Mouse (Mus musculus) kidney, adult 18-20 months (tissue): ENCODE data around the gene Eif2b1.

Source experiments
- DNase-seq: peaks from one replicate; pipeline ENCODE4 v3.0.0; 2021

Gene Eif2b1

DNA sequence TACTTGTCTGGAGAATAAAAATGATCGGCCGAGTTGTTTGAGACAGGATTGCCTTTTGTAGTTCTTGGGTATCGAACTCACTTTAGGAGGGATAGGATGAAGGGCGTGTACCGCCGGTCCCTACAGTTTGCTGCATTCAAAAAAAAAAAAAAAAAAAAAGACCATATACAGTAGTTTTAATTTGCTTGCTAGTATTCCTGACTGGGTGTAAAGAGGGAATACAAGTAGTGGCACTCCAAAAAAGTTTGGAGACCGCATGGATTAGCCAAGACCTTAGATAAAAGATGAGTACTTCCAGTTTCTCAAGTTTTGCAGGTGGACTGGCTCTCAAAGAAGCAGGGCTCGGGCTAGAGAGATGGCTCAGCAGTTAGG, 37.3 kb downstream of the Eif2b1 start:
- no peak for DNase-seq

DNA sequence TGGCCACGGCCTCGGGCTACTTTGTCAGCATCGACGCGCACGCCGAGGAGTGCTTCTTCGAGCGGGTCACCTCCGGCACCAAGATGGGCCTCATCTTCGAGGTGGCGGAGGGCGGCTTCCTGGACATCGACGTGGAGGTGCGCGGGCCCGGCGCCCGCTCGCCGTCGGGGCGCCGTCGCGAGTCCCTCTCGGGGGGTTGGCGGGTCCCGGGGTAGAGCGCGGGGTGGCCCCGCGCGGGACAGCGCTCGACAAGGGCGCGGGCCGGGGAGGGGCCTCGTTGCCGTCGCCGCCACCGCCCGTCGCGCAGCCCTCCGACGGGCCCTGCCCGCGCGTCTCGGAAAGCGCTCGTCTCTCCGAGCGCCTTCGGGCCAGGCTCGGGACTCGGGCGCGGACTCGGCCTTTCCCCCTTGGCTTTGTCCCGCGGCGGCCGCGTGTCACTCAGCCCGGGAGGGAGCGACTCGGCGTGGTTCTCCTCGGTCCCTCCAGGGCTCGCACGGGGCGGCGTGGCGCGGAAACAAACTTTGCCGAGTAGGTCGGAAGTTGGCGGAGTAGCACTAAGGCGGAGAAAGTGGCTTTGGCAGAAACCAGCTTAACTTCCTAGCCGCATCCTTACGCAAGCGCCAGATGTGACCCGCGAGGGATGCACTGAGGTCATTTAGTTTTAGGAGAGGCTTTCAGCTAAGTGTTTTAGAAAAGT, 37.9 kb downstream of the Eif2b1 start:
- peak; percentile 85 for DNase-seq

DNA sequence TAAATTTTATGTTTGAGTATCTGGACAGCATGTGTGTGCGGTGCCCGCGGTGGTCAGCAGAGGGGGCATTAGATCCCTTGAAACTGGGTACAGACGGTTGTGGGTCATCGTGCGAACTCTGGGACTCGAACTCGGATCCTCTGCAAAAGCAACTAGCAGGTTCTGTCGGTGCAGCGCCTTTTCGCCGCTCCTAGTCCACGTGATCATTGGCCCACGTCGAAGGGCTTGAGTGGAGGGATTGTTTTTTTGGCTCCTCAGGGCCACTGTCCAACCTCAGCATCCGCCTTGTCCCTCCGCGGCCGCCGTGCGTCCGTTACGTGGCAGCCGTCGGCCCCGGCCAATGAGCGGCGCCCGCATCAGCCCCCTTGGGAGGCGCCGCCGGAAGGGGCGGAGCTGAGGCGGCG, 38.5 kb downstream of the Eif2b1 start, which contains the start of gene Tmed2:
Gene Tmed2, plus strand, starts transcription at position 313 of the 404 bp plus-strand sequence.
- peak; percentile 97 for DNase-seq

GRCm38 (mm10) chr5:124539905-124540304, 39.0 kb downstream of the Eif2b1 start:
- no peak for DNase-seq

DNA sequence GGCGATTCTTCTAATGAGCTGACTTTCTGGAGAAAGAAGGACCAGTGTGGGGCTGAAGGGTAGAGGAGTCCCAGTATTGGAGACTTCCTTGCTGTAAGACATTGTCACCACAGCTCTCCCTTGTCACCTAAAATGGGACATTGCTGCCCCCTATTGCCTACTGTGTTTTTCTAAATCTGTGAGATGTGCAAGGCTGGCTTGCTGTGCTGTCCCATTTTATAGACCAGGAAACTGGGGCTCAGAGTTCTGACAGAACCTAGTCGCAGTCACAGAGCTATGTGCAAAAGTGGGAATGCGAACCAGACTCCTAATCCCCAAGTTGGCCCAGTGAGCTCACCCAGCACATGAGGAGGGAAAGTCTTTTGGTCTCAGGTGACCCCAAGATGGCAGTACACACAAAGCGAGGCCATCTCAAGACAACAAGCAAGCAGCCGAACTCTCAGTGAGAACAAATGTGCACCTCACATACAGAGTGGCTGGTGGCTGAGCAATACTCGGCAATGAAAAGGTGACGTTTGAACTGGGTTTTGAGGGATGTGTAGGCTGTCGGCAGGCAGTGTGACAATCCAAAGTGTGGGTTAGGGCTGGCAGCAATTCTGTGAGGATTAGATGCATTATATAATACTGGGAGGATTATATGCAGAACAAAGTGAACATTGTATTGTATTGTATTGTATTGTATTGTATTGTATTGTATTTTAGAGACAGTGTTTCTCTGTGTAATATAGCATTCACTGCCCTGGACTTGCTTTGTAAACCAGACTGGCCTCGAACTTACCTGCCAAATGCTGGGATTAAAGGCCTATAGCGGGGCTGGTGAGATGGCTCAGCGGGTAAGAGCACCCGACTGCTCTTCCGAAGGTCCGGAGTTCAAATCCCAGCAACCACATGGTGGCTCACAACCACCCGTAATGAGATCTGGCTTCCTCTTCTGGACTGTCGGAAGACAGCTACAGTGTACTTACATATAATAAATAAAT, 39.8 kb downstream of the Eif2b1 start:
- peak; percentile 64 for DNase-seq

DNA sequence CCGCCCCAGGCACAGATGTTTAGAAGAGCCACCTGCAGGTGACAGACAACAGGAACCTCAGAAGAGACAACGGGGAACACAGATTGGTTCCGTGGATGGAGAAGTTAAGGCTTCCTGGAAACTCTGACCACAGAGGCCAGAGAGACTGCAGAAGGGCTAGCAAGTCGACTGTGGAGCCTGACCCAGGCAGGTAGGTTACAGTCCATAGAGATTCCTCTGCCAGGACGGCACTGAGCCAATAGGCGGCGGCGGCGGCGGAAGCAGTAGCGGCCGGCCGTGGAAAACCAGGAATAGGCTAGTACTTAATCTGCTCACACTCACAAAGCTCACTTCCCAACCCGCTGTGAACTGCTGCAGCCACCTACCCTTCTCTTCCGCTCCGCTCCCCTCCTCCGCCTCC, 42.2 kb downstream of the Eif2b1 start:
- DNase-seq: peak; percentile 79

- DNase-seq: no peak
Observed at GRCm38 (mm10) chr5:124535016-124535415, 43.9 kb downstream of the Eif2b1 start.

DNA sequence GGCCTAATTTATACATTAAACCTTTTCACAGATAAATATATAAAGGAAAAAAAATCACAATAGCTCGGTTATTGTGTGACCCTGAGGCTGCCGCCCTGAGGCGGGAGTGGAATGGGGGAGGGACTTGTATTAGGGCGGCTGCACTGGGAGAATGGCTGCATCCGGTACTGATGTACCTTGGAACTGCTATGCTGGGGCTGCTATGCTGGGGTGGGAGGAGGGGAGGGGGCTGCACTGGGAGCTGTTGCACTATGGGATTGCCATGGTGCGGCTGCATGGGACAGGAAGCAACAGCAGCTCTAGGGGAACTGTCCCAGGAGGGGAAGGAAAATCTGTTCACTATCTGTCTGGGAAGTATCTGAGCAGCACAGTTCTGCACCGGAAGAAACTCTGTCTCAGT, 46.5 kb downstream of the Eif2b1 start:
- no peak for DNase-seq

GRCm38 (mm10) chr5:124531583-124531930, 47.4 kb downstream of the Eif2b1 start:
- DNase-seq: peak; percentile 35

GRCm38 (mm10) chr5:124530655-124531582, 48.0 kb downstream of the Eif2b1 start, which contains the start of gene Rilpl1:
Gene Rilpl1 (minus strand): TSS chr5:124531391.
- DNase-seq: peak; percentile 82

GRCm38 (mm10) chr5:124529697-124530096, 49.2 kb downstream of the Eif2b1 start:
- peak; percentile 43 for DNase-seq

DNA sequence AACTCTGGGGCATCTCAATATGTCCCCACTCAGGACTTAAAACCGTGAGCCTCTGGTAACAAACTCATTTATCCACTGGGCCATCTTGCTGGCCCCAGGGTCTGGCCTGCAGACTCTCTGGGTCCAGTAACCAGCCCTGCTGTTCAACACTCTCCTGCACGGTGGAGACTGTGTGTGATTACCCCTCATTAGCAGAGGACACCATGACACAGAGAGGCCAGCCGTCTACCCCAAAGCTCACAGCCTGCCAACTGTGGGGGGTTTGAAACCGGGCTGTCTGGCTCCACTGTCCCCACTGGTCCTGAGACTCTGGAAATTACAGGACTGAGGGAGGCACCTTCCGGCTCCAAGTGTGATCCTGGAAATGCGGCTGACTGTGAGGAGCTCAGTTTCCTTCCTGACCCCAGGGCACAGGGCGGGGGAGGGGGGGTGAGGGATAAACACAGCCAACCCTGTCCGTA, 49.7 kb downstream of the Eif2b1 start:
- no peak for DNase-seq

DNA sequence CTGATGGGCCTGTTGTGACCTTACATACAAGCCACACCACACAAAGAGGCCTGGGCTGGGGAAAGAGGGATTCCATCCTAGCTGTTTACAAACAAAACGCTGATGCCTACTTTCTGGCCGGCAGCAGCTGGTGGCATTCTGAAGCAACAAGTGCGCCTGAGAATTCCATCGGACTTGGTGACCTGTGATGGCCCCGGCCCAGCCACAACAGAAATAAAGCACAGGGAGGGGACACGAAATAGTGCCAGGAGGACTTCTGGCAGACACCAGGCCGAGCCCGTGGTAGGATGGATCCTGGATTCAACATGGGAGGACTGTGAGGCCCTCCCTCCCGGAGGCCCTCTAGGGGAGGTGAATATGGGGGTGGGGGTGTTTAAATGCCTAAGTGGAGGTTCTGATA, 50.1 kb downstream of the Eif2b1 start:
- no peak for DNase-seq

DNA sequence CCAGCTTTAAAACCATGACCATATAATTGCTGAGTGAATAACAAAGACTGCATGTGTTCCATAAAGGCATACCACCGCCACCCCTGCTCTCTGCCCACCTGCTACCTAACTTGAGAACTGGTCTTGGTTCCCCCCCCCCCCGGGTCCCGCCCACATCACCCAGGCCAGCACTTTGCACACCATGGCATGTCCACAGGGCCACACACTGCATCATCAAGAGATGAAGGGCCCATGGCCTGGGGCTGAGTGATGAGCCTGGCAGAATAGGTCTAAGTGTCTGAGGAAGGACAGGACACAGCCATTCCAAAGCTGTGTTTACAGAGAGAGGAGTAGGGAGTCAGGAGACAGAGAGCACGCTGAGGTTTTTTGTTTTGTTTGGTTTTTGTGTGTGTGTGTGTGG, 50.6 kb downstream of the Eif2b1 start:
- DNase-seq: no peak

DNA sequence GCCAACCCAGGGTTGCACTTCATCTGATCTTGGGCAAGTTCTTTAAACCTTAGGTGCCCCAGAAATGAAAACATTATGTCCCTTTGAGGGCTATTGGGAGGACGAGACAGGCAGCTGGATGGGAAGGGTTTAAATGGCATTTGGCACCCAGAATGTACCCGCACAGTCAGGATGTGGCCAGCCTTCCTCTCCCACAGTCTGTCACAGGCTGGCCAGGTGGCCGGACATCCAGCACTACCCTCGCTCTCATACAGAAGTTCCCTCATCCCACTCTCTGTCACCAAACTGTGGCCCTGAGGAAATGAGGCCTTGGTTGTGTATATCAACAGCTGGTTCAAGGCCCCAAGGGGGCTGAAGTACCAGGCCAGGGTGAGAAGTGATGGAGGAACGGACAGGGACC, 54.0 kb downstream of the Eif2b1 start:
- no peak for DNase-seq

DNA sequence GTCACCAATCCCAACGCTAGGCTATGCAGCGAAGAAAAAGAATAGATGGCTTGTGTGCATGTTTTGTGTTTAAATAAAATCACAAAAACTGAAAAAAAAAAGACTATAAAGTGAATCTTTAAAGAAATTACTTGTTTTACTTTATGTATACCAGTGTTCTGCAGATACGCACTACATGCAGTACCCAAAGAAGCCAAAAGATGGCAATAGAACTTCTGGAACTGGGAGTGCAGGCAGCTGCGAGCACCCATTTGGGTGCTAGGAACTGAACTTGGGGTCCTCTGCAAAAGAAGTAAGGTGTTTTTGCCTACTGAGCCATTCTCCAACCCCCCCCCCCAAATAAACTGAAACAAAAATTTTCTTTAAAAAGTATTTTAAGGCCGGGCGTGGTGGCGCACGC, 55.9 kb downstream of the Eif2b1 start:
- no peak for DNase-seq

DNA sequence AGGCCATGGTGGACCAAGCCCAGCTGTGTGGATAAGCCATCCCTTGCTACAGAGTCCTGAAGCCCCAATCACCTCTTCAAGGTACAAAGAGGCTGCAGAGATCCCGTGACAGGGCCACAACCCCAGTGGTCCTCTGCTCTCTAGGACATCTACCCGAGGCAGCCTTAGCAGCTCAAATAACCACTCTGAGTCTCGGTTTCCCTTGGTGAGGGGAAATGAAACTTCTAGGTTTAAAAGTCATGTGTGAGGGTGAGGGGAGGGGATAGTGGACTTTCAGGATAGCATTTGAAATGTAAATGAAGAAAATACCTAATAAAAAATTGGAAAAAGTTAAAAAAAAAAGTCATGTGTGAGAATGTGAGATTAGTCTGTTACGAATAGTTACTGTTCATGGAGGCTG, 57.3 kb downstream of the Eif2b1 start:
- no peak for DNase-seq
